Mouse (Mus musculus) embryonic facial prominence, embryonic 15.5 days (tissue): ENCODE results near the gene Myo1h. TPM values are rescaled to one million over a fixed set of nuclear protein-coding genes. Genes with fewer than 3 reads are reported as not detected.

ENCODE experiments used
- ATAC-seq: fragments of 200-750 bp; cut with Nextera tagmentation; 2 replicates; pipeline ENCODE4 v1.8.0; 2017; ENCODE audit warnings: low read depth, moderate TSS enrichment; ENCODE audit not compliant: insufficient number of reproducible peaks, low FRiP score, low TSS enrichment
- H3K27ac ChIP-seq: fragments of 300-500 bp; sonication (generic); replicated peaks from 2 replicates; pipeline ENCODE4 v1.5.1; 2015; ENCODE audit warnings: mild to moderate bottlenecking, inconsistent platforms
- H3K27me3 ChIP-seq: fragments of 300-500 bp; sonication (generic); 2 replicates; pipeline ENCODE4 v1.6.1; 2015; ENCODE audit warnings: inconsistent platforms
- H3K36me3 ChIP-seq: fragments of 300-500 bp; sonication (generic); 2 replicates; pipeline ENCODE4 v1.6.1; 2015; ENCODE audit warnings: mild to moderate bottlenecking, inconsistent platforms
- H3K4me1 ChIP-seq: fragments of 300-500 bp; sonication (generic); 2 replicates; pipeline ENCODE4 v1.6.1; 2015; ENCODE audit warnings: inconsistent platforms
- H3K4me2 ChIP-seq: fragments of 300-500 bp; sonication (generic); replicated peaks from 2 replicates; pipeline ENCODE4 v1.6.1; 2015; ENCODE audit warnings: mild to moderate bottlenecking, inconsistent platforms
- H3K4me3 ChIP-seq: fragments of 300-500 bp; sonication (generic); replicated peaks from 2 replicates; pipeline ENCODE4 v1.5.1; 2015; ENCODE audit warnings: mild to moderate bottlenecking, inconsistent platforms
- H3K9ac ChIP-seq: fragments of 300-500 bp; sonication (generic); 2 replicates; pipeline ENCODE4 v1.6.1; 2015; ENCODE audit warnings: inconsistent platforms
- H3K9me3 ChIP-seq: fragments of 300-500 bp; sonication (generic); replicated peaks from 2 replicates; pipeline ENCODE4 v1.6.1; 2016; ENCODE audit warnings: inconsistent platforms
- WGBS: fragments of 180-500 bp; shearing (Covaris S2); methylation state at CpG from one replicate; pipeline ENCODE4 v1.1.7; 2015; 5-methylcytosine and 5-hydroxymethylcytosine counted together
- polyA plus RNA-seq: library from polyadenylated mRNA; unstranded; fragments of >200 nt; fragmentation: Nextera tagmentation; extraction: Ambion mirVana; gene quantifications from 2 replicates; pipeline ENCODE4 v1.2.1, GENCODE M21; 2015

Myo1h gene
- polyA plus RNA-seq, 1 experiment from 2014 or later, result 5.8 TPM

DNA sequence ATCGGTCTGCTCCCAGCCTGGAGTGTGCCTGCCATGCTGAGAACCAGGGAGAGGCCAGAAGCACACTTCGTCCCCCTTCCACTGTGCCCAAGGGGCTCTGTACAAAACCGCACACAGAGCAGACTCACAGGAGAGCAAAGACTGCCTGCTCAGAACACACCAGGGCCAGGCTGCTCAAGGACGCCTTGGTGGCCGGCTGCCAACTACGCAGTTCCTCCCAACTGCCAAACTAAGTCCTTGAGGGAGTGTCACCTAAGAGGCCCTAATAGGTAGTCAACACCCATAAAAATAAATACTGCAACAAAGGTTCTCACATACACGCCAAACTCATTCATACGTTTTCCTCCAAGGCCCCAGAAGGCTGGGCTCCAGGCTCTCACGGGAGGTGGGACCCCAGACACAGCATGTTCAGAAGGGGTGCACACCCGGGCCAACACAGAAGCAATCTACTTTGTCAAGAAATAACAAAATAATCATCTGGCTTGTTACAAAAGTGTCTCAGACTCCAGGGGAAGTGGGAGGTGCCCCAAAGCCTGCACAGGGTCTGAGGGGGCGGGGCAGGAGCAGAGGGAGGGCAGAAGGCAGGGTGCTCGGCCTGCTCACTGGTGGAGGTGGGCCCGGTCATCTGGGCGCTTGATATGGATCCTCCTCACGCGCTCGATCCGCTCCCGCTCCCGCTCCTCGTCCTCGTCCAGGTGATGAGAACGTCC lies 76.2 kb downstream of the Myo1h start:
- peak; percentile 45; the same call in 1 of the 2 replicates for ATAC-seq
- Histone ChIP-seq H3K4me3 (no peak overlapping the region), H3K4me2 (no peak overlapping the region), H3K27ac (peak overlapping the region; percentile 44), H3K4me1 (peaks cover 30% of the 10 kb centered on the region), H3K36me3 (peaks cover 93% of the 10 kb centered on the region), H3K9ac (no peak overlapping the region), H3K27me3 (no peaks in the 10 kb centered on the region), H3K9me3 (no peaks in the 10 kb centered on the region)
- 79% methylated on average over 23 of the region's 23 CpGs for WGBS

DNA sequence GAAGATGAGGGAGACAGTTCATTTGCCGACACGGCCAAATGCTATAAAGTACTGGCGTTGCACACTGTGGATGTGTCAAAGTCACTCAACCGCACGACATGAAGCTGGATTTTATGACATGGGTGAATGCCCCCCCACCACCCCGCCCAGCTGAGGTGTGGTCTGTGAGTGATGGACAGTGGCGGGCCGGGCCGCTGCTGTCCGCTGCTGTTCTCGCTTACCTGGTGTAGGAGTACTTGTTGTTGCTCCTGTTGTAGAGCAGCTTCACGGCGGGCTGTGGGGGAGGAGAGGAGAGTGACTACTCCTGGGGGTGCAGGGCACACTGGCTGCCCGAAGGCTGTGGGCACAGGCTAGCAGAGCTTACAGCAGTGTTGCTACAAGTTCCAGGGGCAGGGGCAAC lies 79.2 kb downstream of the Myo1h start:
- H3K4me2 ChIP-seq, result no peak overlapping the region
- no peaks in the 10 kb centered on the region for H3K27me3 ChIP-seq
- no peak overlapping the region for H3K27ac ChIP-seq
- no peak overlapping the region for H3K4me3 ChIP-seq
- H3K4me1 ChIP-seq, result peaks cover 58% of the 10 kb centered on the region
- no peak overlapping the region for H3K9ac ChIP-seq
- no peaks in the 10 kb centered on the region for H3K9me3 ChIP-seq
- no peak for ATAC-seq
- 89% methylated on average over 14 of the region's 14 CpGs for WGBS
- peaks cover 72% of the 10 kb centered on the region for H3K36me3 ChIP-seq

DNA sequence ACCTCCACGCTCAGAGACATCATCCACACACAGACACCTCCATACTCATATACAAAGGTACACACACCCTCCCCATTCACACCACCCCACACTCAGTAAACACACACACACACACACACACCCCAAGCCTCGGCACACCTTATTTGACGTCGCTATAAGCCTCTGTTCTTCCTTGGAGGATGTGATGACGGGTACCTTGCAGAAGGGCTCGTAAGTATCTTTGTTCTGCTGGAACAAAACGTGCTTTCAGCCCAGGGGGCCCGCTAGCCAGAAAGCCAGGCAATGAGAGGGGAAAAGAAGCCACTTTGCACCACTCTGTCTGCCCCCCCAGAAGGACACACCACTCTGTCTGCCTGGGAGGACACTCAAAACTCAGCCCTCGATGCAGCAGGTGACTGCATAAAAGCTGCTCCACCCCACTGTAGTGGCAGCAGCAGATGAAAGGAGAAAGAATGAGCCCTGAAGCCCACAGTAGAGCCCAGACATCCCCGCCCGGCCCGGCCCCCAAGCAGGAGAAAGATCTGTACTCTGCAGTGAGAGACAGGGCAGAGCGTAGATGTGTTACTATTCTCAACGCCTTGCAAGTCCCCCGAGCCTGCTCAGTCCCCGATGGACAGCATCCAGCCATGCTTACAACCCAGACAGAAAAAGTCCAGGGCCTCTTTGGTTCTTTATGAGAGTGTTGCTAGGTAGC lies 80.0 kb downstream of the Myo1h start:
- peak overlapping the region; percentile 91 for H3K27ac ChIP-seq
- no peaks in the 10 kb centered on the region for H3K9me3 ChIP-seq
- H3K9ac ChIP-seq, result no peak overlapping the region
- WGBS, result 81% methylated on average over 16 of the region's 16 CpGs
- no peak overlapping the region for H3K4me2 ChIP-seq
- H3K4me3 ChIP-seq, result no peak overlapping the region
- no peaks in the 10 kb centered on the region for H3K27me3 ChIP-seq
- no peak for ATAC-seq
- H3K36me3 ChIP-seq, result peaks cover 72% of the 10 kb centered on the region
- H3K4me1 ChIP-seq, result peaks cover 66% of the 10 kb centered on the region

DNA sequence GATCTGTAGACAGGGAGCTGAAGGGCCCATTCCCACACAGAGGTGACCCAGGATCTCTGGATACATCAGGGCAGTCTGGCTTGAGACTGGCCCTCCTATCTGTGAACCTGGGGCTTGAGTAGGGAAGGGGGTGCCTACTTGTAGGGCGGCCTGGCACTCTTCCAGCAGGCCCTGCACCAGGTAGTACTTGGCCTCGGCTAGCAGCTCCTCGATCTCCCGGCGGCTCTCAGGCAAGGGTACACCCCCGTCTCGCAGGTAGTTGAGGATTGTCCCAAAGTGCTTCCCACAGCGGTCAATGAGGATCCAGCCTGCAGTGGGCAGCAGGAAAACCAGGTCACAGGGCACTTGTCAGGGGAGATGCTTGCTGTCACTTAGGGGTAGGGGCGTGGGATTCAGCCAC lies 81.0 kb downstream of the Myo1h start:
- WGBS, result 49% methylated on average over 9 of the region's 9 CpGs
- Histone ChIP-seq H3K4me2 (peak overlapping the region; percentile 24; the same call in 1 of the 2 replicates), H3K4me3 (no peak overlapping the region), H3K9ac (no peak overlapping the region), H3K36me3 (peaks cover 72% of the 10 kb centered on the region), H3K27ac (peak overlapping the region; percentile 91), H3K9me3 (no peaks in the 10 kb centered on the region), H3K27me3 (no peaks in the 10 kb centered on the region), H3K4me1 (peaks cover 73% of the 10 kb centered on the region)
- ATAC-seq, result no peak

DNA sequence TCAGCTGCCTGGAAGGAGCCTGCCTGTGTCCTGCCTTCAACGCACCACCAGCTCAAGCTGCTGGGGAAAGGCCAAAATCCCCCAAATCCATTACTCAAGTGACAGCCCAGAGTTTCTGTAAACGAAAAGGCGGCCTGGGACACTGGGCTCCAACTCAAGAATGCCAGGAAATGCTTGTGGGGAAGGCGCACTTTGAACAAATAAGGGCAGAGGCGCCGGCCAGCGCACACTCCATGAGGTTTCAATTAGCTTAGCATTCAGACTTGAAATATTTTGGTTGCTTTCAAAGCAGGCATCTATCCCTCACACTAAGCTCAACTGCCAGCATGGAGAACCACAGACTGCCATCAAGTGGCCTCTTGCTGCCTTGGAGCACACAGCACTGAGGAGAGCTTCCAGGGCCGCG lies 81.4 kb downstream of the Myo1h start:
- Histone ChIP-seq H3K9me3 (no peaks in the 10 kb centered on the region), H3K4me1 (peaks cover 75% of the 10 kb centered on the region), H3K27ac (peak overlapping the region; percentile 91), H3K36me3 (peaks cover 72% of the 10 kb centered on the region), H3K9ac (no peak overlapping the region), H3K4me2 (peak overlapping the region; percentile 26; the same call in 1 of the 2 replicates), H3K27me3 (no peaks in the 10 kb centered on the region), H3K4me3 (no peak overlapping the region)
- 23% methylated on average over 9 of the region's 9 CpGs for WGBS
- ATAC-seq, result peak; percentile 79

DNA sequence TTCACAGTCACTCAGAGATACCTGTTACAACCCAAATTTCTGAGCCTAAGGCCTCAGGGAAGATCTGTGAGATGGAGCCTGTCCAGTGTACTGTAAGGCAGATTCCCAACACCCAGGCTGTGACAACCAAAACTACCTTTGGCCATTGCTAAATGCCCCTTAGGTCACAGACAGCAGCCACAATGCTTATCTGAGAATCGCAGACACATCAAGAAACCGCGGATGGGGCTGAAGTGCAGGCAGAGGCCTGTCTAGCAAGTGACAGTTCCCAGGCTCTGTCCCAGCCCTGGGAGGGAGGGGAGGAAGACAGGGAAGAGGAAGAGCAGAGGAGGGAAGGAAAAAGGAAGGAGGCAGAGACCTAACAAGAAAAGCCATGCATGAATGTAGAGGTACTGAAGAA lies 82.4 kb downstream of the Myo1h start:
- Histone ChIP-seq H3K9me3 (no peaks in the 10 kb centered on the region), H3K4me3 (no peak overlapping the region), H3K4me1 (peaks cover 74% of the 10 kb centered on the region), H3K36me3 (peaks cover 66% of the 10 kb centered on the region), H3K4me2 (peak overlapping the region; percentile 26; the same call in 1 of the 2 replicates), H3K27ac (peak overlapping the region; percentile 91), H3K27me3 (no peaks in the 10 kb centered on the region), H3K9ac (no peak overlapping the region)
- WGBS, result 30% methylated on average over 3 of the region's 3 CpGs
- no peak for ATAC-seq

DNA sequence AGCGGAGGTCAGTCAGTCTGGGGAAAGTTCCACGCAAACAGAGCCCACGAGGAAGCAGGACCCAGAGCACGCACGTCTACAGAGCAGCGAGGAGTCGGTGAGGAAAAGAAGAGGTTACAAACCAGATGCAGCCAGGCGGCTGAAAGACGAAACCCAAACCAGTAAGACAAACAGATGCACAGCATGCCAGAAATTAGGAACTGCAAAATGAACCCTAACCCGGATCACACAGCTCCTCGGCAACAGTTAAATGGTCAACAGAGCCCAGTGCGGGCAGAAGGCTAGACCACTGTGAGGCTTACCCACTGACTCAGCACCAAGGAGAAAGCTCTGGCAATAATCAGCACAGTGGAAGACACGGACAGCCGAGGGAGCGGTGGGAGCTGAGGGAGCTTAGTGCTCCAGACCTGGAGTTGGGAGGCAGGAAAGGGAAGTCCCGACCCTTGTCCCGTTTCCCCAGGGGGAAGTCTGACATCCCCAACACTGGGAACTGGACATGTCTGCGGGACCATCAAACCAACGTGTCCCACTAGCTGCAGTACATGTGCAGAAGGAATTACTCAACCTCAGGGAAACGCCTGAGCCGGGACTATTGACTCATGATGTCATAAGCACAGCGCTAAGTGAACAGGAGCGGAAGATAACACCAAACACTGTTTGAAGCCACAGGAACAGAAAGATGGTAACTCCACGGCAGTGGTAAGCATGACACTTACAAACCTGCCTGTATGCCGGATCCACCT lies 82.9 kb downstream of the Myo1h start:
- no peaks in the 10 kb centered on the region for H3K9me3 ChIP-seq
- peak overlapping the region; percentile 26; the same call in 1 of the 2 replicates for H3K4me2 ChIP-seq
- 40% methylated on average over 25 of the region's 25 CpGs for WGBS
- H3K27me3 ChIP-seq, result no peaks in the 10 kb centered on the region
- peaks cover 60% of the 10 kb centered on the region for H3K36me3 ChIP-seq
- peak overlapping the region; percentile 91 for H3K27ac ChIP-seq
- H3K9ac ChIP-seq, result no peak overlapping the region
- H3K4me3 ChIP-seq, result no peak overlapping the region
- peaks cover 79% of the 10 kb centered on the region for H3K4me1 ChIP-seq
- ATAC-seq, result no peak

DNA sequence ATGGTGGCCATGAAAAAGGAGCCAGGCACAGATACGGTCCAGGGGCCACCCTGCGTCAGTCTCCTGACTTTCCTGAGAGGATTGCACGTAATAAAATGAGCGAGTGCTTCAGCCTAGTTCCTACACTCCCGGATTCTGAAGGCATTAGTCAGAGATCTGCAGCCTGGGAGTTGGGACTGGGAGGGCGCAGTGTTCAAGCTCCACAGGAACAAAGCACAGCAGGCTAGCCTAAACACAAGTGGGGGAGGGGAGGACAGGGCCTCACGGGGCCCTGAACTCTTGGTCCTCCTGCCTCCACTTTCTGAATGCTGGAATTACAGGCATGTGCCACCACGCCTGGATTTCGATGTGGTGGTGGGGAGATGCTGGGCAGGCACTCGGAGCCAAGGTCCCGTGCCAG lies 83.6 kb downstream of the Myo1h start:
- 0 out of 2 replicates have a peak overlapping the region, but pooled peaks have one; percentile 26 for H3K4me2 ChIP-seq
- H3K36me3 ChIP-seq, result peaks cover 53% of the 10 kb centered on the region
- H3K27ac ChIP-seq, result peak overlapping the region; percentile 91

DNA sequence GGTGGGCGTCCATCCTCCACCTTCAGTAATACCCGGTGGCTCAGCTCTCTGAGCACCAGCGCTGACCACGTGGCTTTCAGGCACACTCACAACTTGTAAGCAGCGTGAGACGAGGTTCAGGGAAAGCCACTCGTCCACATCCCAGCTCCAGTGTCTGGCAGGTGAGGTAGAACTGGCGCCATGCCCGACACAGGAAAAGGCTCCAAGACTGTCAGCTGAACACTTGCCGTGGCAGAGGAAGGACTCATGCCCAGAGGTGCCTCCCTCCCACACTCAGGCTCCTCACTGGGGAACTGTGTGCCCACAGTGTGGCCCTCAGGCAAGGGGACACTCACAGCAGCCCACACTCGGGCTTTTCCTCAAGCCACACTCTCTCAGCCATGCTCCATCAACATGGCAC lies 84.2 kb downstream of the Myo1h start:
- H3K4me1 ChIP-seq, result peaks cover 91% of the 10 kb centered on the region
- H3K9ac ChIP-seq, result no peak overlapping the region
- no peak overlapping the region for H3K4me3 ChIP-seq
- peak overlapping the region; percentile 91 for H3K27ac ChIP-seq
- H3K9me3 ChIP-seq, result no peaks in the 10 kb centered on the region
- peaks cover 47% of the 10 kb centered on the region for H3K36me3 ChIP-seq
- WGBS, result 45% methylated on average over 11 of the region's 11 CpGs
- 0 out of 2 replicates have a peak overlapping the region, but pooled peaks have one; percentile 26 for H3K4me2 ChIP-seq
- no peaks in the 10 kb centered on the region for H3K27me3 ChIP-seq
- ATAC-seq, result no peak

More for the DNA sequence above, 83.6 kb downstream of the Myo1h start:
- no peak for ATAC-seq
- 24% methylated on average over 11 of the region's 11 CpGs for WGBS
- H3K4me3 ChIP-seq, result no peak overlapping the region
- no peak overlapping the region for H3K9ac ChIP-seq
- peaks cover 85% of the 10 kb centered on the region for H3K4me1 ChIP-seq
- H3K9me3 ChIP-seq, result no peaks in the 10 kb centered on the region
- H3K27me3 ChIP-seq, result no peaks in the 10 kb centered on the region

DNA sequence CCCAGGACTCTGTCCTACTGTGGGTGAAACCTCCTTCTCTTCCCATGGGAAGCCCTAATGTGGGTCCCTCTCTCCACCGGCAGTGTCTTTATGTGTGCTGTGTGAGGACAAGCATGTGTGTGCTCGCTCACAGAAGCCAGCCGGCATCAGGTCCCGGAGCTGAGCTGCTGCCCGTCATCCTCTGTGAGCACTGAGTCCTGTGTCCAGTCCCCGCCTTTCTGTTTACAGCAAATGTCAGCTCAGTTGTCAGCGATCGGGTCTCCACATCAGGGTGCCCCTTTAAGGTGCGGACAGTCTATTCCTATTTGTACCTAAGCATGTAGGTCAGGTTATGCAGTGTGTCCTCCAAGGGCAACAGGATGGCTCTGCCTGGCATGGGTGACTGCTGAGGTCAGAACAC lies 84.6 kb downstream of the Myo1h start:
- H3K4me2 ChIP-seq, result no peak overlapping the region
- no peaks in the 10 kb centered on the region for H3K9me3 ChIP-seq
- 77% methylated on average over 9 of the region's 9 CpGs for WGBS
- H3K36me3 ChIP-seq, result peaks cover 44% of the 10 kb centered on the region
- no peak for ATAC-seq
- no peak overlapping the region for H3K9ac ChIP-seq
- H3K4me3 ChIP-seq, result no peak overlapping the region
- H3K4me1 ChIP-seq, result peaks cover 96% of the 10 kb centered on the region
- H3K27me3 ChIP-seq, result no peaks in the 10 kb centered on the region
- peak overlapping the region; percentile 91 for H3K27ac ChIP-seq
